Mouse (Mus musculus): Measurements from ENCODE around the gene Brca1.
"Not testable (repeated sequence)": the region's sequence is repeated elsewhere in the genome, so short reads cannot be mapped to it uniquely, and the experiment has no call there.

The Brca1 gene

GRCm38 (mm10) chr11:101469155-101469554 is 82.6 kb downstream of the Brca1 start:
- DNase-seq (ENCODE audit: low spot score) = no peak

GRCm38 (mm10) chr11:101468731-101469130 is 83.0 kb downstream of the Brca1 start:
- DNase-seq (ENCODE audit: low spot score) = no peak

GRCm38 (mm10) chr11:101468263-101468688 is 83.5 kb downstream of the Brca1 start:
- no peak for DNase-seq (ENCODE audit: low spot score)

DNA sequence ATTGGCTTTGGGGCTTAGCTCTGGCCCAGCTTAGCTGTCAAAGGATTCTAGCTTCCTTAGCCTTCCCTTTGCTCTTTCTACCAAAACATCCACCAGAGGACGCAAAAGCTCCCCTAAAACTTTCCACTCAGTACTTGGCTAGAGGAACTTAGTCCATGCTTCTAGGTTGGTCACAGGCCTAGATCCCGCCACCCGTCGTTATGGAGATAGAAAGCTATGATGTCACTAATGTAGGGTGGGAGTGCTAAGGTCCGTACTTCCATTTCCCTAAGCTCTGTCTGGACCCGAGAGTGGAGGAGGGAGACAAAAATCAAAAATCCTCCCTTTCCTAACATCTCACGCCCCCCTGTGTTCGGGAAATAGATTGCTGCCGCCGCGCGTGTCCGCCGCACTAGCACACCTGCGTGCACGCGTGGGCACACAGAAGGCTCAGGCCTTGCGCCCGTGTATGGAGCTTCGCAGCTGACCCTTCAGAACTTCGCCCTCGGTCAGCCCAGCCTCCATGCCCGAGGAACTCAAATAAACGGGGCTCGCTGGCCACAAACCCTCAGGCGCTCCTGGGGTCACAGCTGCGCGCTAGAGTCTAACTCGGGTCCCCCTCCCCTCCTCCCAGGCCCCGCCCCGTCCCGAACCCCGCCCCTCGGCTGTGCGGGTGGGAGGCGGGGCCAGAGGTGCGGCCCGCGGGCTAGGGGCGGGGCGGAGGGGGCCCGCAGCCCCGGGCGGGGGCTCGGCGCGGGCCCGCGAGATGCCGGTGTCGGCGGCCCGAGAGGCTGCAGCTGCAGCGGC is 84.1 kb downstream of the Brca1 start:
- DNase-seq (ENCODE audit: low spot score) = peak; percentile 81

DNA sequence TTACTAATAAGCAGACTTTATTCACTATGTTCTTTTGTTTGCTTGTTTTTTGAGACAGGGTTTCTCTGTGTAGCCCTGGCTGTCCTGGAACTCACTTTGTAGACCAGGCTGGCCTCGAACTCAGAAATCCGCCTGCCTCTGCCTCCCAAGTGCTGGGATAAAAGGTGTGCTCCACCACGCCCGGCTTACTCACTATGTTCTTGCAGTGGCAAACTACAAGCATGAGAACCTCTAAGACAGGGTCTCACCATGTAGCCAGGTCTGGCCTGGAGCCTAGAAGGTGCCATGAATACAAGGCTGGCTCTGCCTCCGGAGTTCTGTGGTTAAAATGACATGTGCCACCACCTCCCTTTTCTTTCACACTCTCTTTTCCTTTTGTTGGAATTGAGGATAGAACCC is 85.2 kb downstream of the Brca1 start:
- not testable (repeated sequence) for DNase-seq (ENCODE audit: low spot score)

- peak; percentile 72 for DNase-seq (ENCODE audit: low spot score)
Observed at GRCm38 (mm10) chr11:101465869-101466551, 85.7 kb downstream of the Brca1 start, which contains the start of gene Vat1. Vat1 (minus strand) TSS chr11:101466230.

DNA sequence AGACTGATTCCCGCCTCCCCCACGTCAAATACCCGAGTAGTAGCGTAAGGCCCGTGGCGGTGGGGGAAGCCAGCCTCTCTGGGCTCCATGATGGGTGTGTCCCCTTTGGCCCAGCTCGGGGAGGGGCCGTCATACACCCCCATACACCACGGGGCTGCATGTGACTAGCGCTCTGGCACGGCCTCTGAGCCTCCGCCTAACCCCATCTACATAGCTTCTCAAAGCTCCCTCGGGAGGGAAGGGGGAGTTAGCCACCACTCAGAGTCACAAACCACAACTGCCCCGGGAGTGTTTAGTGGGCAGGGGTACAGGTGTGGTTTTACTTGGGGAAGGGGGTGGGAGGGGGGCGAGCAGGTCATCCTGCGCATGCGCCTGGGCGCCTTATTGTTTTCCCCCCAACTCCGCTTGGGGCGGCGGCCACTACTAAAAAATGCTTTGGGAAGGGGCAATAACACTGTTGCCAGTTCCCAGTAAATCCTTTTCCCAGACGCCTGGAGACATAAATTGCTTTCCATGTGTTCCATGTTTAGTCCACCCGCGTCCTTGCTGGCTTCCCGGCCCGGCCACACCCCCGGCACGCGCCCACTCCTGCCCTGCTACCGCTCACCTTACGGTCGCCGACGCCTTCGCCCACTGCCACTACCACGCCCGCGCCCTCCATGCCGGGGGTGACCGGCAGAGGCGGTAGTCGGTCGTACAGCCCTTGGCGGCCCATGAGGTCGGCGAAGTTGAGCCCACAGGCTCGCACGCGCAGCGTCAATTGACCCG is 86.5 kb downstream of the Brca1 start:
- peak; percentile 66 for DNase-seq (ENCODE audit: low spot score)

DNA sequence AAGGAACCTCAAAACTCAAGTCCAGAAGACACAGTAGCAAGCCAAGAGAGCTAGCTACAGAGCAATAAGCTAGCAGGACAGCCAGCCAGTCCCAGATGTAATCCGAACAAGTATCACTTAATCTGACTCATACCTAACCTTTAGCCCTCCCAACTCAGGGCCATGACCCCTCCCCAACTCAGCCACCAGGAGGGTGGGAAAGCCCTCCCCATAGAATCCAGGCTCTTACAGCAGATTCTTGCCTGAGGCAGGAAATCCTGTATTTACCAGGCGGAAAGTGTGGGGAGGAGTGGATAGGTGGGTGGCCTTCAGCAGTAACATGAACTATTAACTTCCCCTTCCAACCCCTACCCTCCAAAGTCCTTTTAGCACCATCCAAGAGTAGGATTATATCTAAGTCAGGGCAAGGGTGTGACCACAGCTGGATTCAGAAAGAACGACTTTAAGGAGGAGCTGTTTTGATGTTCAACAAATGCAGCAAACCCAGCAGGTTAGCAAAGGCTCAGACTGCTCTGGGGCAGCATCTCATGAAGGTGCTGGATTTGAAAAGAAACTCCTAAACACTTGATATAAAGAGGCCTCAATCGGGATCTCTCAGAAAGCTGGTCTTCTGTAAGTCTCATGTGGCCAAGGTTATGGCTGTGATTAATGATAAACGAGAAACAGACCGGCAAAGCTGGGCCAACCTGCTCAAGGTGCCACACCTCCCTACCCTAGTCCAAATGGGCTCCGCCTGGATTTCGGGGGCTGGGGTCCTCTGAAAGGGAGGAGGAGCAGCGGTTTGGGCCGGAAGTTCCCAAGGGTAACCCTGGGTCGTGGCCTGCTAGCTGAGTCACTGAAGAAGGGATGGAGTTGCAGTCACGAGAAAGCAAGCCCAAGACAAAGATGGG is 87.3 kb downstream of the Brca1 start, which contains the start of gene Rnd2:
Gene Rnd2, plus strand, starts transcription at position 789 of the 890 bp plus-strand sequence.
- no peak for DNase-seq (ENCODE audit: low spot score)

- DNase-seq (ENCODE audit: low spot score) = no peak
Observed at GRCm38 (mm10) chr11:101462583-101463440, 88.9 kb downstream of the Brca1 start.

- no peak for DNase-seq (ENCODE audit: low spot score)
Observed at GRCm38 (mm10) chr11:101462141-101462540, 89.6 kb downstream of the Brca1 start.

DNA sequence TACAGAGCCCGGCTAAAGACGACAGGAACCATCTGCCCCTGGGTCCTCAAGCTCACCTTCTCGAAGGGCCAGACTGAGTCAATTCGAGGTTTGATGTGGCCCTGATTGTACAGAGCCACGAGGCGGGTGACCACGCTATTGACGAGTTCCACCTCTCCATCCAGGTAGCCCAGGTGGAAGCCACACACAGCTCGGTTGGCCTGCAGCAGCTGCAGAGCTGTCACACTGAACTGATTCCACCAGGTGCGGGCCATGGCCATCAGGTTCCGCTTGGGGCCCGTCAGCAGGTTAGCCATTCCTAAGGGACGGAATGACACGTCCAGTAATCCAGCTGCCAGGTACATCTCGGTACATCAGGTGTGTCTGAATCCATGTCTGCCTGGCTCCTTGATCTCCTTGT is 91.4 kb downstream of the Brca1 start:
- DNase-seq (ENCODE audit: low spot score) = no peak

- no peak for DNase-seq (ENCODE audit: low spot score)
Observed at GRCm38 (mm10) chr11:101459716-101460115, 92.0 kb downstream of the Brca1 start.

DNA sequence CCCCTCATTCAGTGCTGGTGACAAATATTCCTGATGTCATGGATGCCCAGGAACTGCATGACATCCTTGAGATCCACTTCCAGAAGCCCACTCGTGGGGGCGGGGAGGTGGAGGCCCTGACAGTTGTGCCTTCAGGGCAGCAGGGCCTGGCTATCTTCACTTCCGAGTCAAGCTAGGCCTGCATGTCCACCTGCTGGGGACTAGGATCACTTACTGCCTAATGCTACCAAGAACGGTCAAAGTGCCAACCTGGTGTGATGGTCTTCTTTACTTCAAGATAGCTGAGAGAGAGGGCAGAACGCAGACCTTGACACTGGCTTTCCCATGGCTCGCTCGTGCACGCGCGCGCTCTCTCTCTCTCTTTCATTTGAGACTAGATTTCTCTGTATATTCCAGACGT is 93.5 kb downstream of the Brca1 start:
- no peak for DNase-seq (ENCODE audit: low spot score)

DNA sequence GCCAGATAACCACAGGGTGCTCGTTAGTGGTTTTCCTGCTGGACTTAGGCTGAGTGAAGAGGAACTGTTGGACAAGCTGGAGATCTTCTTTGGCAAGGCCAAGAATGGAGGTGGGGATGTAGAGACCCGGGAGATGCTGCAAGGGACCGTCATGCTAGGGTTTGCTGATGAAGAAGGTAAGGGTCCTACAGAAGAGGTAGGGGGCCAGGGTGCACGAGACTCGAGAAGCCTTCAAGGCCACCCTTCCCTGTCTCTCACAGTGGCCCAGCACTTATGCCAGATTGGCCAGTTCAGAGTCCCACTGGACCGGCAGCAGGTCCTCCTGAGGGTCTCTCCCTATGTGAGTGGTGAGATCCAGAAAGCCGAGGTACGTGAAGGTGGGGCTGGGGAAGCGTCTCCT is 94.1 kb downstream of the Brca1 start:
- no peak for DNase-seq (ENCODE audit: low spot score)

DNA sequence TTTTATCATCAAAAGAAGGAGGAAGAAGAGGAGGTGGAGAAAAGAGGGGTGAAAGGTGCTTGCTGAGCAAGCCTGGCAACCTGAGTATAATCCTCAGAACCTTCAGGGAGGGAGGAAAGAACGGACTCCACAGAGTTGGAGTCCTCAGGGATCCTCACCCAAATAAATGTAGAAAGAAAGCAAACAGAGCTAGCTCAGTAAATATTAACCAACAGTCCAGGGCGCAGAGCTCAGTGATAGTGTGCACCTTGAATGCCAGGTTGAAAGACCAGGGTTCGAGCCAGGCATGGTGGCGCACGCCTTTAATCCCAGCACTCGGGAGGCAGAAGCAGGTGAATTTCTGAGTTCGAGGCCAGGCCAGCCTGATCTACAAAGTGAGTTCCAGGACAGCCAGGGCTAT is 96.1 kb downstream of the Brca1 start:
- DNase-seq (ENCODE audit: low spot score) = no peak

DNA sequence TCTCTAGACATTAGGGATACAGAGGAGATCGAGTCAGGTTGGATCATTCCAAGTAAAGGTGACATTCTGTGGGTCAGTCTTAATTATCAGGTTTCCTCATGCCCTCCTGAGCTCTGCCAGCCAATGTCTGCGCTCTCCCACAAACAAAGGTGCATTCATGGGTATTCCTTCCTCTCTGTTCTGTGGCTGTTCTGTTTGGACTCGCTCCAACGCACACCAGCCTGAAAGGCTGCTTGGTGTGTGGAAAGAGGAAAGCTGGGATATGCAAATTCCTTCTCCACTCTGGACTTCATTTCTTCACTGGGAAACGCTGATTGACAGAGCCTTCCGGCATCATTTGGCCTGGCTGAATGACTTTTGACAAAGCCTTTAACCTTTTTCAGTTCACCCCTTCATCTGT is 97.1 kb downstream of the Brca1 start:
- no peak for DNase-seq (ENCODE audit: low spot score)

DNA sequence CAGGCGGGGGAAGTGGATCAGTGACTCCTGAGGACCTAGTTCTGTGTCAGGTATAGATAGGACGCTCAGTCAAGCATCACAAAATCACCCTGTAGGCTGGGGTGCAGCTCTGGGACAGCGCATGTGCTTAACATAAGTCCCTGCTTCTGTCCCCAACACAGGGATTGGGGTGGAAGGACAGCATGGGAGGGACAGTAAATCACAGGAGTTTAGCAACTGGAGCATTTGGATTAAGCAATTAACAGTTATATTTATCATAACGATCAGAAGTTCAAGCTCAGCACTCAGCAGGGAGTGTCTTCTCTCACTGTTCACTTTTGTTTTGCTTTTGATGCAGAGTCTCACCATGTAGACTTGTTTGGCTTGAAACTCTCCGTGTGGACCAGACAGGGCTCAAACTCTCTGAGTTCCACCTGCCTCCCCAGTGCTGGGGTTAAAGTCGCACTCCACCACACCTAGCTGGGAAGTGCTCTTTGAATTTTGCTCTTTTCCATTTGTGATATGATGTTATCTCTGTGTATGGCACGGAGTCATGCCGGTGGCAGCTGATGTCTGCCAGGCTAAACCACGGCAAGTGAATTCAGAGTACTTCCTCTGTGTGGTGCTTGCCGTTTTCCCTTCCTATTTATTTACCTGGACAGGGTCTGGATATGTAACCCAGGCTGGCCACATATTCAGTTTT is 99.5 kb downstream of the Brca1 start:
- DNase-seq (ENCODE audit: low spot score) = no peak

DNA sequence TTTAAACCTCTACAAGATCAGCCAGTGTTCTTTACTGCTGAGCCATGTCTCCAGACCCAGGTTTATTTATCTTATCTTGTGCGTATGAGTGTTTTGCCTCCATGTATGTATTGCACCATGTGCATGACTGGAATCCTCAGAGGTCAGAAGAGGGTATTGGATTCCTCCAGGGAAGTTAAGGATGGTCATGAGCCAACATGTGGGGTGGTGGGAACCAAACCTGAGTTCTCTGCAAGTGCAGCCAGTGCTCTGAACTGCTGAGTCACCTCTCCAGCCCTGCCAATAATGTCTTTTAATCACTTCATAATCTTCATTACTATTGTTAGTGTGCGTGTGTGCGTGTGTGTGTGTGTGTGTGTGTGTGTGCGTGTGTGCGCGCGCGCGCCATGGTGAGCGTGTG is 100.2 kb downstream of the Brca1 start:
- DNase-seq (ENCODE audit: low spot score) = no peak

GRCm38 (mm10) chr11:101450394-101450793 is 101.4 kb downstream of the Brca1 start:
- DNase-seq (ENCODE audit: low spot score) = no peak

GRCm38 (mm10) chr11:101449596-101449995 is 102.2 kb downstream of the Brca1 start:
- not testable (repeated sequence) for DNase-seq (ENCODE audit: low spot score)

All from ovary, postnatal 36 days (tissue).